Mouse (Mus musculus) embryonic facial prominence, embryonic 12.5 days (tissue): ENCODE measurements around the gene 4930430F08Rik. TPM values are rescaled to one million over a fixed set of nuclear protein-coding genes. Genes with fewer than 3 reads are reported as not detected.
"Not testable (repeated sequence)": the region's sequence is repeated elsewhere in the genome, so short reads cannot be mapped to it uniquely, and the experiment has no call there.

ENCODE experiments used
- ATAC-seq: fragments of 200-750 bp; cut with Nextera tagmentation; 2 replicates; pipeline ENCODE4 v1.8.0; 2017; ENCODE audit not compliant: insufficient number of reproducible peaks, insufficient read depth, low FRiP score, low TSS enrichment
- H3K27ac ChIP-seq: fragments of 300-500 bp; sonication (generic); 2 replicates; pipeline ENCODE4 v1.5.1; 2016; ENCODE audit warnings: mild to moderate bottlenecking
- H3K27me3 ChIP-seq: fragments of 300-500 bp; sonication (generic); 2 replicates; pipeline ENCODE4 v1.6.1; 2016; ENCODE audit warnings: mild to moderate bottlenecking, moderate library complexity
- H3K36me3 ChIP-seq: fragments of 300-500 bp; sonication (generic); 2 replicates; pipeline ENCODE4 v1.6.1; 2016; ENCODE audit warnings: mild to moderate bottlenecking
- H3K4me1 ChIP-seq: fragments of 300-500 bp; sonication (generic); 2 replicates; pipeline ENCODE4 v1.6.1; 2016
- H3K4me2 ChIP-seq: fragments of 300-500 bp; sonication (generic); replicated peaks from 2 replicates; pipeline ENCODE4 v1.6.1; 2016; ENCODE audit warnings: mild to moderate bottlenecking, moderate library complexity
- H3K4me3 ChIP-seq: fragments of 300-500 bp; sonication (generic); 2 replicates; pipeline ENCODE4 v1.5.1; 2016; ENCODE audit warnings: mild to moderate bottlenecking
- H3K9ac ChIP-seq: fragments of 300-500 bp; sonication (generic); 2 replicates; pipeline ENCODE4 v1.6.1; 2016; ENCODE audit warnings: mild to moderate bottlenecking, moderate library complexity
- H3K9me3 ChIP-seq: fragments of 300-500 bp; sonication (generic); 2 replicates; pipeline ENCODE4 v1.6.1; 2016; ENCODE audit warnings: mild to moderate bottlenecking, moderate library complexity
- WGBS: fragments of 180-500 bp; shearing (Covaris S2); methylation state at CpG from one replicate; pipeline ENCODE4 v1.1.7; 2016; 5-methylcytosine and 5-hydroxymethylcytosine counted together
- polyA plus RNA-seq: library from polyadenylated mRNA; unstranded; fragments of >200 nt; fragmentation: Nextera tagmentation; extraction: Ambion mirVana; gene quantifications from 2 replicates; pipeline ENCODE4 v1.2.1, GENCODE M21; 2016

4930430F08Rik gene
- polyA plus RNA-seq, 1 experiment from 2014 or later: 9.3 TPM

GRCm38 (mm10) chr10:100575294-100575693 lies 14.9 kb downstream of the 4930430F08Rik start:
- 90% methylated on average over 7 of the region's 7 CpGs for WGBS
- Histone ChIP-seq H3K9ac (no peak overlapping the region), H3K9me3 (no peaks in the 10 kb centered on the region), H3K4me1 (no peaks in the 10 kb centered on the region), H3K36me3 (peaks cover 36% of the 10 kb centered on the region), H3K4me3 (no peak overlapping the region), H3K27me3 (no peaks in the 10 kb centered on the region), H3K27ac (no peak overlapping the region), H3K4me2 (no peak overlapping the region)
- no peak for ATAC-seq

- no peak overlapping the region for H3K4me3 ChIP-seq
- H3K36me3 ChIP-seq: peaks cover 36% of the 10 kb centered on the region
- ATAC-seq: no peak
- no peaks in the 10 kb centered on the region for H3K9me3 ChIP-seq
- 93% methylated on average over 7 of the region's 7 CpGs for WGBS
- H3K27ac ChIP-seq: no peak overlapping the region
- no peaks in the 10 kb centered on the region for H3K4me1 ChIP-seq
- no peak overlapping the region for H3K4me2 ChIP-seq
- no peak overlapping the region for H3K9ac ChIP-seq
- no peaks in the 10 kb centered on the region for H3K27me3 ChIP-seq
Observed at GRCm38 (mm10) chr10:100574505-100575149, 15.6 kb downstream of the 4930430F08Rik start.

- H3K4me2 ChIP-seq: no peak overlapping the region
- no peak overlapping the region for H3K4me3 ChIP-seq
- H3K36me3 ChIP-seq: peaks cover 31% of the 10 kb centered on the region
- ATAC-seq: no peak
- H3K9me3 ChIP-seq: no peaks in the 10 kb centered on the region
- no peak overlapping the region for H3K9ac ChIP-seq
- 87% methylated on average over 3 of the region's 3 CpGs for WGBS
- H3K4me1 ChIP-seq: no peaks in the 10 kb centered on the region
- no peaks in the 10 kb centered on the region for H3K27me3 ChIP-seq
- no peak overlapping the region for H3K27ac ChIP-seq
Observed at GRCm38 (mm10) chr10:100571707-100572106, 18.5 kb downstream of the 4930430F08Rik start.

GRCm38 (mm10) chr10:100564112-100564511 lies 26.1 kb downstream of the 4930430F08Rik start:
- peaks cover 25% of the 10 kb centered on the region for H3K36me3 ChIP-seq
- H3K9me3 ChIP-seq: no peaks in the 10 kb centered on the region
- H3K27me3 ChIP-seq: no peaks in the 10 kb centered on the region
- H3K4me1 ChIP-seq: no peaks in the 10 kb centered on the region
- no peak overlapping the region for H3K27ac ChIP-seq
- WGBS: 87% methylated on average over 3 of the region's 3 CpGs
- no peak overlapping the region for H3K4me3 ChIP-seq
- no peak overlapping the region for H3K4me2 ChIP-seq
- H3K9ac ChIP-seq: no peak overlapping the region
- no peak for ATAC-seq

GRCm38 (mm10) chr10:100560194-100560883 lies 29.9 kb downstream of the 4930430F08Rik start:
- H3K4me1 ChIP-seq, H3K9me3 ChIP-seq, H3K27ac ChIP-seq, H3K9ac ChIP-seq, H3K27me3 ChIP-seq, H3K4me3 ChIP-seq, ATAC-seq, H3K4me2 ChIP-seq: not testable (repeated sequence)
- H3K36me3 ChIP-seq: peaks cover 17% of the 10 kb centered on the region
- WGBS: 91% methylated on average over 3 of the region's 3 CpGs

- Histone ChIP-seq H3K9me3 (no peaks in the 10 kb centered on the region), H3K27me3 (no peaks in the 10 kb centered on the region), H3K4me1 (no peaks in the 10 kb centered on the region), H3K36me3 (0 out of 2 replicates have a peak, but pooled peaks cover 3% of the 10 kb centered on the region), H3K27ac (no peak overlapping the region), H3K4me2 (no peak overlapping the region), H3K9ac (no peak overlapping the region), H3K4me3 (no peak overlapping the region)
- ATAC-seq: no peak
- WGBS: 84% methylated on average over 3 of the region's 3 CpGs
Observed at GRCm38 (mm10) chr10:100556566-100557175, 33.6 kb downstream of the 4930430F08Rik start.

GRCm38 (mm10) chr10:100524499-100525390 lies 65.5 kb downstream of the 4930430F08Rik start:
- Histone ChIP-seq H3K4me2 (no peak overlapping the region), H3K4me1 (no peaks in the 10 kb centered on the region), H3K27me3 (no peaks in the 10 kb centered on the region), H3K9ac (no peak overlapping the region), H3K9me3 (no peaks in the 10 kb centered on the region), H3K27ac (no peak overlapping the region), H3K4me3 (no peak overlapping the region), H3K36me3 (peaks cover 8% of the 10 kb centered on the region)
- no peak for ATAC-seq
- WGBS: 90% methylated on average over 9 of the region's 9 CpGs

- 90% methylated on average over 9 of the region's 9 CpGs for WGBS
- H3K27ac ChIP-seq: no peak overlapping the region
- no peak for ATAC-seq
- H3K9me3 ChIP-seq: no peaks in the 10 kb centered on the region
- H3K27me3 ChIP-seq: no peaks in the 10 kb centered on the region
- H3K9ac ChIP-seq: no peak overlapping the region
- H3K4me1 ChIP-seq: no peaks in the 10 kb centered on the region
- H3K4me3 ChIP-seq: no peak overlapping the region
- no peak overlapping the region for H3K4me2 ChIP-seq
- H3K36me3 ChIP-seq: peaks cover 15% of the 10 kb centered on the region
Observed at GRCm38 (mm10) chr10:100522330-100522729, 67.9 kb downstream of the 4930430F08Rik start.

Other genes starting within 250 kb of the 4930430F08Rik start
- not detected in 2 replicates for gene Gm4302, start 249.6 kb downstream of the 4930430F08Rik start, polyA plus RNA-seq
- gene Gm4303, start 244.5 kb downstream of the 4930430F08Rik start, polyA plus RNA-seq: not detected in 2 replicates
- gene Gm4305, start 239.3 kb downstream of the 4930430F08Rik start, polyA plus RNA-seq: not detected in 2 replicates
- not detected in 2 replicates for gene Gm4307, start 229.1 kb downstream of the 4930430F08Rik start, polyA plus RNA-seq
- gene Gm4312, start 207.9 kb downstream of the 4930430F08Rik start, polyA plus RNA-seq: not detected in 2 replicates
- 24.4 and 25.7 TPM in 2 replicates for gene Tmtc3, start 103.1 kb downstream of the 4930430F08Rik start, polyA plus RNA-seq
- 6.8 and 7.3 TPM in 2 replicates for gene Cep290, start 102.9 kb downstream of the 4930430F08Rik start, polyA plus RNA-seq
- not detected in 2 replicates for gene 1700017N19Rik, start 61 bp upstream of the 4930430F08Rik start, polyA plus RNA-seq